Mouse (Mus musculus) granulocyte monocyte progenitor cell, adult 5-6 weeks (primary cell): ENCODE measurements around the gene Tmsb4x. TPM values are rescaled to one million over a fixed set of nuclear protein-coding genes. Genes with fewer than 3 reads are reported as not detected.
A peak's percentile ranks its signal among the peaks of the same experiment; 100 is the strongest.

ENCODE experiments used
- ATAC-seq: replicated peaks from 2 replicates; pipeline ENCODE4 v1.8.0; 2016; ENCODE audit warnings: mild to moderate bottlenecking, moderate TSS enrichment, inconsistent platforms; ENCODE audit not compliant: poor library complexity, severe bottlenecking
- total RNA-seq, 2 experiments: library from RNA; stranded (forward) in 1 of 2; stranded (reverse) in 1 of 2; fragments of 200-712, 200-1000 nt in 1 of 2; fragments of >200 nt in 1 of 2; fragmentation: Nextera tagmentation in 1 of 2; gene quantifications; 2 replicates each; pipeline ENCODE4 v1.2.3; 2014 to 2017

Tmsb4x gene
- total RNA-seq, 2 experiments from 2014 or later = 1,767 to 3,033 TPM

DNA sequence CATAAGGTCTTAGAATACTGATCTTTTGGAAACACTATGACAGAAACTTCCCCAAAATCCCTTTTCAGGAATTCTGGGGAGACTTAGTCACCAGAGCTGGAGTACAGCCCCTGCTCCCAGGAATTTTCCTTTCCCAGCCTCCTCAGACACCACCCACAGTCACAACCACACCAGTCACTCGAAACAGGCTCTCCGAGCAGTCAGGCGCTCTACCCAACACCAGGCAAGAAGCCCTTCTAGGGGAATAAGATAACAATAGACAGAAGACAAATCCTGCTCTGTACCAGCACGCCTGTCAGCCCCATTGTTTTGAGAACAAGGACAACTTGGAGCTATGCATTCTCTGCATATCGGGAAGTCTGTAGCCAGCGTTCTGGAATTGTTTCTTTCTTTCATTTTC, 25.6 kb downstream of the Tmsb4x start:
- no peak for ATAC-seq

DNA sequence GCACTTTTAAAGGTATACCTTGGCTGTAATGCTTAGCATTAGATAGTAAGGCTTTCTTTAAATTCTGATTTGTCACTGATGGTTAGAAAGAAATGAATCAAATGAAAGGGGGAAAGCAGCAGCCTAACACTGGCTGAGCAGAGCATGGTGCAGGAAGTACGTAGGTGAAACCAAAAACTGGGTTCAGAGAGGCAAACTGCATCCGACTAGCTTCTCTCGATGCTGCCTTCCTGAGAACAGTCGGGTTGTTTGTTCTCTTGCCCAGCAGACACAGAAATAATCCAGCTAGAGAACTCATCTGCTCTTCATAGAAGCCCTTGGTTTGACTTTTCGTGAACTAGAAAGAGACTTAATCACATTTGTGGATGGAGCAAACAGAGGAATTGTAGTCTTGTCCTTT, 26.7 kb downstream of the Tmsb4x start:
- no peak for ATAC-seq

DNA sequence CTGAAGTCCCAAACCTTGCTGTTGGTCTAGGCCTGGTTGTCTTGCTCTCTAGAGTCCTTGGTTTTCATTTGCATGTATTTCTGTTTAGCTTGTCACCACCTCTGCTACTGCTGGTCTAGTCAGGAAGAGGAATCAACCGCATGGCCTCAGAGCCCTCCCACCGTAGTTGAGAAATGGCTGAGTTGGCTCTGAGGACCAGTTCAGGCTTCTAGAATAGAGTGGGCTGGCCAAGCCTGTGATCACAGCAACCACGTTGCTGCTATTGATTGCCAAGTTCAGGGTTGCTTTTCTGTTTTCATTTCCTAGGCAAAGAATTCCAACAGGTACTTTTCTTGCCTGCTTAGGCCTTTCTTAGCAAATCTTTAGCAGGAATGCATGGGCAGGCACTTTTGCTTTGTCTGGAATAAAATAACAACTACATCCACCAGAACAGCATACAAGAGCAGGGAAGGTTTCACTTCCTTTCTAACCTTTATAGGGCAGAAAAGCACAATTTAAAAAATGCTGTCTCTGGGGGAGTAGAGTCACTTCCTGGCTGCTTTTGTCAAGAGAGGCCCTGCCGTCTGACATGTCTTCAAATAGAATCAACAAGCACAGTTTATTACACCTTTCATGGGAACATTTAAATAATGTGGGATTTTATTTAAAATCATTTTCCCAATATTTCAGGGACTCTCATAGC, 29.0 kb downstream of the Tmsb4x start:
- ATAC-seq = peak; percentile 97

DNA sequence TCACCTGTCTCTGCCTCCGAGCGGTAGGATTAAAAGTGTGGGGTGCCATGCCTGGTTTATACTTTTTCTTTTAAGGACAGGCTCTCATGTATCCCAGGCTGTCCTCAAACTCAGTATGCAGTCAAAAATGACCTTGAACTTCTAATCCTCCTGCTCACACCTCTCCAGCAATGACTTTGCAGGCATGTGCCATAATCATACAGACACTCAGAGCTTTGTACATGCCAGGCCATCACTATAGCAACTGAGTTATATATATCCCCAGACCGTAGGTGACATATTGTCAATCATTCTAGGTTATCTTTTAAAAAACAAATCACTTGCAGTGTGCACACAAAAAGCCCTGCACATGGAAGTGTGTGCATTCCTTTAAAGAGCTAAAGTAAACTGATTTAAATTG, 29.6 kb downstream of the Tmsb4x start:
- no peak for ATAC-seq

DNA sequence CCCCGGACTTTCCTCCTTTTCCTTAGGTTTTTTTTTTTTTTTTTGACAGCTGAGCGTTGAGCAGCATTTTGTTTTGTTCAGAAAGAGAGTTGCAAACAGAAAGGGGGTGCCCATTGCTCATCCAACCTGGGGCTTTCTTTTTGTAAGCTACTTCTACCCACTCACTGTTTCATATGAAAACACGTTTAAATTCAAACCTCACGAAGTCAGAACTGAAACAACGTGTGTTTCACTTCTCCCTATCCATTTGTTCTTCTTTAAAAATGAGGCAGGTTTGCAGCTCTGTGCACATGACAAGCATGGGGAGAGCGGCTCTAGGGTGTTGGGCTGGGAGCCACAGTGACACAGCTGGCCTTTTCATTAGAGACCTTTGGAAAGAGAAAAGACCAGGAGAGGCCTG, 33.8 kb downstream of the Tmsb4x start:
- ATAC-seq = peak; percentile 60

DNA sequence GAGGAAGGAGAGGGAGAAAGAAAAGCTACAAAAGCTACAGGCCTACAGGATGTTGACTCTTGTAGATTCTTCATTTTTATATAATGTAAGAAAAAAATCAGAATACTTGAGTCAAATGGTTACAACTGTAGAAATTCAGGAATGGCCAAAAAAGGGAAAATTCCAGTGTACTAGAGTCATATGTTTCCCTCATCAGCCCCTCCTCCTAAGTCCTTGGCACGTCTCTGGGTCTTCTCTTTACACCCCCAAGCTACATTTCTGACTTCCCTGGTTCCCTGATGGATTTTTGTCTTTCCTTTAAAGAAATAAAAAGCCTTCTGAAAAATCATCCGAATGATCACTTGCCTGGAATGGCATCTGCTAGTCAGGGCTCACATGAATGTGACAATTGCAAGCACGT, 34.8 kb downstream of the Tmsb4x start:
- ATAC-seq = no peak

DNA sequence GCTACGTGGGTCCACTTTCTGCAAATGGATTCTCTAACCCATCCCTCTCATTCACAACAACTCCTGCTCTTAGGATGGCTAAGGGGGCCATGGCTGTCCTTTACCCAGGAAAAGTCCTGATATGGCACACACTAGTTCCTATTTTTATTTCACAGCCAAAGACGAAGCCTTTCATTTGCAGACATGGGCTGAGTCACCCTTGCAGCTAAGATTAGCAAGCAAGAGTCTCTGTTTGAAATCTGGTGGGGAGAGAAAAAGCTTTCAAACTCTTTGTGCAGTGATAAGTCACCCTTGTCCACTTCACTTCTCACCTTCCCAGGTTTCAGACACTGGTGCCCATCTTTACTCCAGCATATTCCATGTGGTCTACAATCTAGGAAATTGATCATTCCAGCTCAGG, 36.9 kb downstream of the Tmsb4x start:
- peak; percentile 28; the same call in 1 of the 2 replicates for ATAC-seq

DNA sequence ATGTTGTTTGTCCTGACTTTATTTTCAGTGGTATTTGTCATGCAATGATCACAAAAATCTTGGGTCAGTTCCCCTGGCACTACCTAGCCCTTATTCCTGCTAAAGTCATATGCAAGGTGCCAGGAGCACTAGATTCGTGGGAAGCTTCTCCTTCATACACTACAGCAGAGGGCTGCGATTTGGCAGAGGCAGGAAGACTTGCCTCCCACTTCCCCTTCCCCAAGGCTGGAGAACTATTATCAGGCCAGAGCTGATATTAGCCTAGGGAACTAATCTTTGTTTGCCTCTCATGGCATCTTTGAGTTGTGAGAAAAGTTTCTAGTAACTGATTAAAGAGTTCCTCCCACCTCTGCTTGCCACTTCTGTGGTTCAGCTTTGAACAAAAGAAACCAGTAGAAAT, 37.8 kb downstream of the Tmsb4x start:
- ATAC-seq = peak; percentile 52

DNA sequence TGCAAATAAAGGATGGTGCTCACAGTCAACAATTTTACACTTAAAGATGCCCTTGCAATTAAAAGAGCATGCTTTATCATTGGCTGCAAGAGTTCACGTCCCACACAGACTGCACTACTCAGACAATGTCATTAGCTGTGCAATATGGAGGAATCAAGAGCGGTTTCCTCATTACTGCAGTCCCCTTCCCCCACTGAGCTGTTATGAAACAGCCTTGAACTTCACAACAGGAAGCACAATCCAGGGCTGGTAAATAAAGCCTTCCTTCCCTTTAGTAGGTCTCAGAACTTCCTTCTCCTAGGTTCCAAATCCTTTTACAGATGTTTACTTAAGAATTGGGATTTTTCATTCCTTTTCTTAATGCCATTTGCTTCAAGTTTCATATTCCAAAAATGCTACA, 41.8 kb downstream of the Tmsb4x start:
- peak; percentile 92 for ATAC-seq

DNA sequence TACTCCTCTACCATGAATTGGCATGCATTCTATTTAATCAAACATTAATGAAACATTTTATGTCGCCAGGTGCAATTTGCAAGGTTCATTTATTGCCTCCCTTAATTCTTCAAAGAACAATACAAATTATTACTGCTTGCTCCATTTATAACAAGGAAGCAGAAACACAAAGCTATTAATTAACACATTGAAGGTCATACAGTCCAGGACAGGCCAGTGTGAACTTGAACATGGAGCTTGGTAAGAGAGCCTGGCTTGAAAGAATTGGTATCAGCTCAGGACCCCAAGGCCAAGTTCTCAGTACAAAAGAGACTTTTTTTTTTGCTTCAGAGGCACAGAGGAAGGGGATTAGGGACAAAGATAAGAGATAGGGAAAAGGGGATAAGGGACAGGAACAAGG, 43.1 kb downstream of the Tmsb4x start:
- no peak for ATAC-seq

DNA sequence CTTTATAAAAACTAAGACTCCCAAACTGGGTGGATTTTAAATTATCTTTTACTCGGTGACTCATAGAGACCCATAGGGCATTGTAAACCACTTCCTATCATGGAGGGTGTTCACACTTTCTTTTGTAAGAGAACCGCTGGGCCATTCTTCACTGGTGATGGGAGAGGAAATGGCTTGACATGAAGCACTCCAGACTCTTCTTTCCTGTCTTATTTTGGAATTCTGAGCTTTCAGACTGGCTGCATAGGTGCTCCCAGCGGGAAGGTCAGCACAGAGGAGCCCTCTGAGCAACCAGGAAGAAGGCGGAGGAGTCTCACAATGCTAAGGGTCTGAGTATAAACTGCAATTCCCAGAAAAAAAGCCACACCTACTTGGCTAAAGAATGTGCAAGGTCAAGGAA, 51.4 kb downstream of the Tmsb4x start:
- ATAC-seq = no peak

Other genes with a start within 250 kb of the Tmsb4x start
- 3.5 and 3.8 TPM in 2 replicates for gene Tlr8, start 55.0 kb upstream of the Tmsb4x start, total RNA-seq (2014; fragmentation: Nextera tagmentation)
- 0.99 and 1.4 TPM in 2 replicates for gene Tlr8, start 55.0 kb upstream of the Tmsb4x start, total RNA-seq (2017)
- 0.77 and 2.1 TPM in 2 replicates for gene Tlr7, start 121.2 kb upstream of the Tmsb4x start, total RNA-seq (2014; fragmentation: Nextera tagmentation)
- gene Tlr7, start 121.2 kb upstream of the Tmsb4x start, total RNA-seq (2017) = 0.78 and 1.3 TPM in 2 replicates
- gene Prps2, start 173.4 kb upstream of the Tmsb4x start, total RNA-seq (2014; fragmentation: Nextera tagmentation) = 41.3 and 47.2 TPM in 2 replicates
- gene Prps2, start 173.4 kb upstream of the Tmsb4x start, total RNA-seq (2017) = 47.4 and 49.3 TPM in 2 replicates